Mouse (Mus musculus): ENCODE measurements around the gene Stx7.
"Not testable (repeated sequence)": the region's sequence is repeated elsewhere in the genome, so short reads cannot be mapped to it uniquely, and the experiment has no call there.

GRCm38 (mm10) chr10:24101812-24102211 is 47.3 kb upstream of the Stx7 start, which contains the start of gene Taar8c:
- TF ChIP-seq CTCF (IDR thresholded peaks at IDR 0.05; ENCODE audit: insufficient read depth, low read length); POLR2A (IDR thresholded peaks at IDR 0.05; ENCODE audit: borderline replicate concordance, extremely low read depth, low read depth, low read length): not testable (repeated sequence)
